Mouse (Mus musculus) neural tube, embryonic 12.5 days (tissue): ENCODE measurements at regions not wholly inside any gene's neighbourhood (a gene's known extent, or its start where the extent isn't known, plus 50 kb on each side); places are given as distances from the start of the nearest gene placed in this dataset.

Experiments
- ATAC-seq: fragments of 200-750 bp; cut with Nextera tagmentation; 2 replicates; pipeline ENCODE4 v1.8.0; 2017; ENCODE audit warnings: low read depth, mild to moderate bottlenecking, moderate TSS enrichment, moderate library complexity; ENCODE audit not compliant: low FRiP score
- H3K27ac ChIP-seq: fragments of 300-500 bp; sonication (generic); 2 replicates; pipeline ENCODE4 v1.5.1; 2016
- H3K27me3 ChIP-seq: fragments of 300-500 bp; sonication (generic); replicated peaks from 2 replicates; pipeline ENCODE4 v1.6.1; 2016; ENCODE audit warnings: mild to moderate bottlenecking
- H3K36me3 ChIP-seq: fragments of 300-500 bp; sonication (generic); 2 replicates; pipeline ENCODE4 v1.6.1; 2016; ENCODE audit warnings: mild to moderate bottlenecking
- H3K4me1 ChIP-seq: fragments of 300-500 bp; sonication (generic); 2 replicates; pipeline ENCODE4 v1.6.1; 2016
- H3K4me2 ChIP-seq: fragments of 300-500 bp; sonication (generic); replicated peaks from 2 replicates; pipeline ENCODE4 v1.6.1; 2016; ENCODE audit warnings: mild to moderate bottlenecking
- H3K4me3 ChIP-seq: fragments of 300-500 bp; sonication (generic); 2 replicates; pipeline ENCODE4 v1.5.1; 2016
- H3K9ac ChIP-seq: fragments of 300-500 bp; sonication (generic); 2 replicates; pipeline ENCODE4 v1.6.1; 2016; ENCODE audit warnings: mild to moderate bottlenecking
- H3K9me3 ChIP-seq: fragments of 300-500 bp; sonication (generic); 2 replicates; pipeline ENCODE4 v1.6.1; 2016; ENCODE audit warnings: mild to moderate bottlenecking
- WGBS: fragments of 180-500 bp; shearing (Covaris S2); methylation state at CpG from one replicate; pipeline ENCODE4 v1.1.7; 2016; 5-methylcytosine and 5-hydroxymethylcytosine counted together

DNA sequence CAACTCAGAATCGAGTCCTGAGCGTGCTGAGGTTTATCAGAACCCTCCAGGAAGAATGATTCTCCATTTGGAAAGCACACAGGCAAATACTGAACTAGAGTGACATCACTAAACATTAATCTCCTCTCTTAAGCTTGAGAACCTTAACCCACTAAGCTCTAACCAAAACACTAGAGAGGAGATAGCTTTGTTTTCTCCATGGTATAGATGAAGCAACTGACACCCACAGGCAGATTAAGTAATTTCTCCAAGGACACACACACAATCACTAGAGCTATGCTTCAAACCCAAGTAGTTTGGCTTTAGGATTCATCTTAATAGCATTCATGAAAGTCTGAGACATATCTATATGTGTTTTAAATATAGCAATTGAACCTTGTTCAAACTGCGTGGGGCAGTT, 75.2 kb downstream of the Calml3 start:
- Histone ChIP-seq H3K4me1 (peaks cover 7% of the 10 kb centered on the region), H3K9me3 (no peaks in the 10 kb centered on the region), H3K4me2 (no peak overlapping the region), H3K36me3 (no peaks in the 10 kb centered on the region), H3K9ac (no peak overlapping the region), H3K27ac (no peak overlapping the region), H3K27me3 (no peaks in the 10 kb centered on the region), H3K4me3 (no peak overlapping the region)
- 90% methylated on average over 3 of the region's 3 CpGs for WGBS
- ATAC-seq = no peak

DNA sequence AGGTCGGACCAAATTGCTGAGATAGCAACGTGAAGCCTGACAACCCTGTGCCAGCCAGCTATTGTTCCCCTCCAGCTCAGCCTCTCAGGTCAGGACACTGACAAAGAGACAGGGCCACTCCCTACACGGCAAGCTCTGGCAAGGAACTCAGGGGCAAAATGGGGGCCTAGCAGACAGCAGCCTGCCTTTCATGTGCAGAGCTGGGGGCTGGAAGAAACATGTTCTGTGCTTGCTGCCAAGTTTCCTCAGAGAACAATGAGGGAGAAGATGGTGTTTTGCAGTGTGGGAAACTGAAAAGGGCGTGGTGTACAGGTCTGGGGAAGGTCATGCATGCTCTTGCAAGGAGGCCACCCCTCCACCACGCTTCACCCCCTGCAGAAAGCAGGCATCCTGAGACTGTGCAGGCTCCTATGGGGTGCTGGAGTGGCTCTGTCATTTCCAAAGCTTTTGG, 77.8 kb downstream of the Calml3 start:
- Histone ChIP-seq H3K4me3 (no peak overlapping the region), H3K4me2 (no peak overlapping the region), H3K36me3 (no peaks in the 10 kb centered on the region), H3K4me1 (peaks cover 7% of the 10 kb centered on the region), H3K9me3 (no peaks in the 10 kb centered on the region), H3K27ac (no peak overlapping the region), H3K9ac (no peak overlapping the region), H3K27me3 (no peaks in the 10 kb centered on the region)
- 0 out of 2 replicates have a peak, but pooled peaks have one; percentile 29 for ATAC-seq
- WGBS = 34% methylated on average over 5 of the region's 5 CpGs

DNA sequence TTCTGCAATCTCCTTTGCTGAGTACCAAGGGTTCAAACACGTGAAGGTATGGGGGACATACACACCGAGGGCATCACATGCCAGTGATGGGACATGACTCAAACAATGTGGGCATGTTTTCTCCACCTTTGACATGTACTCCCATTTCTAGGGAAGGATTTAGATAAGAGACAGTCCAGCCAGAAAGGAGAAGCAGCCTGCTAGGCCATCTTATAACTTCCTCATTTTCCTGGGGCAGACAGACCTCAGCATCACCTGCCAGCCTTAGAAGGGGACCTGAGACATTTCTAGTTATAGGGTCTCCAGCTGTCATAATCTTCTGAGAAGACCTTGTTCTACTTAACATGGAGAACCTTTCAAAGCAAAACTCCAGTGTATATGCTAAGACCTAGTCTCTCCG, 78.3 kb downstream of the Calml3 start:
- Histone ChIP-seq H3K27ac (no peak overlapping the region), H3K9me3 (no peaks in the 10 kb centered on the region), H3K4me1 (peaks cover 7% of the 10 kb centered on the region), H3K4me2 (no peak overlapping the region), H3K27me3 (no peaks in the 10 kb centered on the region), H3K9ac (no peak overlapping the region), H3K4me3 (no peak overlapping the region), H3K36me3 (no peaks in the 10 kb centered on the region)
- ATAC-seq = no peak
- 80% methylated on average over 3 of the region's 3 CpGs for WGBS

DNA sequence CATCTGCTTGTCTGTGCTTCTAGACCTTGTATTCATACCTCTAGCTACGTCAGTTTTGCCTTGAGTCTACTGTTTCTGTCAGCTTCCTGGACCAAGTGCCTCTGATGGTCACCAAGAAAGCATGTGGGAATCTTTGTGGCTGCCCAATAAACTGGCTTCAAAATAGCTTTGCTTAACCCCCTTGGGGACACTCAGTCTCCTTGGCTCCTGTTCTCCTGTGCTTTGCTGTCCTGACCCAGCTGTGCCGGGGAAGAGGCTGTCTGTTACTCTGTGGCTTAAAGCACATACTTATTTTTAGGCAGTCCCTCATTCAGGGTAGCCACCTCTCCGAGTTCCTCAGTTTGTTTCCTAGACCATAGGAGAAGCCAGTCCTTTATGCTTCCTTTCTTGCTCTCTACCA, 79.8 kb downstream of the Calml3 start:
- Histone ChIP-seq H3K36me3 (no peaks in the 10 kb centered on the region), H3K9ac (no peak overlapping the region), H3K27ac (no peak overlapping the region), H3K4me1 (no peaks in the 10 kb centered on the region), H3K27me3 (no peaks in the 10 kb centered on the region), H3K4me2 (no peak overlapping the region), H3K9me3 (no peaks in the 10 kb centered on the region), H3K4me3 (no peak overlapping the region)
- WGBS = 75% methylated on average over 3 of the region's 3 CpGs
- ATAC-seq = no peak

DNA sequence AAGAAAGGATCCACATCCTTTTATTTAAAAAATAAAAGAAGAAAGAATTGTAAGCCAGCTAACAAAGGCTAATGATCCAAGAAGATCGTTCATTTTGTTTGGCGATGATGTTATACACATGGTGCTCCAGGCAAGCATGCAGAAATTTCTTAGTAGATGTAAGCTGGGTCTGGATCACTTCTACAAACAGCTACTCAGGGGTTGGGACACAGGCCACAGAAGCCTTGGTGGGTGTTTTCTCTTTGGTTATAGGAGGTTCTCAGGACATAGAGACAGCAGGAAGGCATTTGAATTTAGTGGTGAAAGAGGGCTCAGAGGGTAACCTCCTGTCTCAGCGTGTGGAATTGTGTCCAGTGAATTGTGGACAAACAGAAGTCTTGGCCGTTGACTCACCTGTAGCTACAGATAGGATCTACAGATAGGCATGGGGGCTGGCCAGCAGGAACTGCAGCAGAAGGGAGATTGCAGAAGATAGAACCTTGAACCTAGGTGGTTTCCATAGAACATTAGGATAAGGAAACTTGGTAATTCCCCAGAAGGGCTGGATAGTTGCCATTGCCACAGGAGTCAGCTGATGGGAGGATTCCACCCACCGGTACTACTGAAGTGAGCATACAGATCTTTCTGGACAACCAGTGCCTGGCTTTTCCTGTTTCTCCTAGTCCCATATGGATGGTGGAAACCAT, 80.5 kb downstream of the Calml3 start:
- Histone ChIP-seq H3K4me1 (no peaks in the 10 kb centered on the region), H3K36me3 (no peaks in the 10 kb centered on the region), H3K4me3 (no peak overlapping the region), H3K27me3 (no peaks in the 10 kb centered on the region), H3K27ac (no peak overlapping the region), H3K9ac (no peak overlapping the region), H3K9me3 (no peaks in the 10 kb centered on the region), H3K4me2 (no peak overlapping the region)
- 91% methylated on average over 5 of the region's 5 CpGs for WGBS
- ATAC-seq = no peak

DNA sequence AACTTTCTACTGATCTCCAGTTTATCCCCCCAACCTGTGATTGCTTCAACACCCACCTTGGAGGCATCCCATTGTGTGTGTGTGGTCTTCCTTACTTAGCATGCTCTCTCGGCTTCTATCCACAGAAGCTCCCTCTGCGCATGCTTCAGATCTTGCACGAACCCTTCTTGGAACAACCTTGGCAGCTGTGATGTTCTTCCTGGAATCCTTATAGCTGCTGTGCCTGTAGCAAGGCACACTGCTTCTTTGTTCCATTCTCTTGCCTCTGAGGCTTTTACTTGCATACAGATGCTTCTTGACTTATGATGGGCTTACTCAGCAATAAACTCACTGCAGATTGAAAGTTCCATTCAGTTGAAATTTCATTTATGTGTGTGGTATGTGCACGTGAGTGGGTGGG, 81.2 kb downstream of the Asb13 start:
- Histone ChIP-seq H3K36me3 (no peaks in the 10 kb centered on the region), H3K4me1 (peaks cover 11% of the 10 kb centered on the region), H3K27ac (no peak overlapping the region), H3K4me3 (no peak overlapping the region), H3K9ac (no peak overlapping the region), H3K9me3 (no peaks in the 10 kb centered on the region), H3K4me2 (no peak overlapping the region), H3K27me3 (peaks cover 4% of the 10 kb centered on the region; the same call in 1 of the 2 replicates)
- no peak for ATAC-seq
- 85% methylated on average over 4 of the region's 4 CpGs for WGBS

DNA sequence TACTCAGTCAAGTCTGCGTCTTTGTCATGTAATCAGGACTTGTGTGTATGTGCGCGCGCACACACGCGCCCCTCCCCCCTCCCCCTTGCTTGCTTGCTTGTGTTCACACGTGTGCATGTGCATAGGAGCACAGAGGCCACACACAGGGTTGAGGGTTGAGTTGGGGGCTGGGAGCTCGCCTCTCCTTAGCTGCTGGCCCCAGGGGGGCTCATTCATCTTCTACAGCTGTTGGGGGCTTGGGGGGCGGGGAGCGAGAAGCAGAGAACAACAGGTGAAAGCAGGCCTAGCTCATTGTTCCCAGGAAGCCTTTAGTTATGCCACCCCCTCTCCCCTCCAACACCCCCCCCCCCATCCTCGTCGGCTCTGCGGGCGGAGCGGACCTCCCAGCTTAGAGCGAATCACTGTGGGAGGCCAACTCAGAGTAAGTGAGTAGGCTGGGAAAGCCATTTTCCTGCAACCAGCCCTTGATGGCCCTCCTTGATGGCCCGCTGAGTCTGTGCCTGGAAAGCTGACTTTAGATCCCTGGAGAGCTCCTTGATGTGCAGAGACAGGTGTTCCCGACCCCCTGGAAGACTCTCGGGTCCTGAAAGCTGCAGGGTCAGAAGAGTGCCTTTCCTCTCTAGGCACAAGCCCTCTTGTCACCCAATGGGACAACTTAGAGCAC, 78.8 kb downstream of the Asb13 start:
- H3K9ac ChIP-seq = no peak overlapping the region
- ATAC-seq = peak; percentile 93
- H3K4me3 ChIP-seq = peak overlapping the region; percentile 15; the same call in 1 of the 2 replicates
- no peaks in the 10 kb centered on the region for H3K9me3 ChIP-seq
- H3K27ac ChIP-seq = no peak overlapping the region
- H3K4me1 ChIP-seq = peaks cover 11% of the 10 kb centered on the region
- H3K27me3 ChIP-seq = peaks cover 4% of the 10 kb centered on the region; the same call in 1 of the 2 replicates
- no peaks in the 10 kb centered on the region for H3K36me3 ChIP-seq
- 3% methylated on average over 19 of the region's 19 CpGs for WGBS
- peak overlapping the region; percentile 60 for H3K4me2 ChIP-seq

DNA sequence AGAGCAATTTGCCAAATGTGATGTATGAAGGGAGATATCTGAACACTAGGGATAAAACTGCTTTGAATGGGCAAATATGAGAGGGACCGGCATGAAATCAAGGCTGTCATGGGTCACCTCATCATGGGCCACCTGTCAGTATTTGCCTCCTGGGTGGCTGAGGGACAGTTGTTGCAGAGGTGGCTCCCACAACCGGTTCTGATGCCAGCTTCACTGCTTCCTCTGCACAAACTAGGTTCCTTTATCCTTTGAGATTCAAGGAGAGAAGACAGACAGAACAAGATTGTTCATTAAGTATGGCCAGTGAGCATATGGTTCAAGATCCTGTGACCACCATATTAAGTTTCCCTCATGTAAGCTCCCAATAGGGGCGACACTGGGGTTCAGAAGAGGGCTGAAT, 78.3 kb downstream of the Asb13 start:
- WGBS = 7% methylated on average over 3 of the region's 3 CpGs

DNA sequence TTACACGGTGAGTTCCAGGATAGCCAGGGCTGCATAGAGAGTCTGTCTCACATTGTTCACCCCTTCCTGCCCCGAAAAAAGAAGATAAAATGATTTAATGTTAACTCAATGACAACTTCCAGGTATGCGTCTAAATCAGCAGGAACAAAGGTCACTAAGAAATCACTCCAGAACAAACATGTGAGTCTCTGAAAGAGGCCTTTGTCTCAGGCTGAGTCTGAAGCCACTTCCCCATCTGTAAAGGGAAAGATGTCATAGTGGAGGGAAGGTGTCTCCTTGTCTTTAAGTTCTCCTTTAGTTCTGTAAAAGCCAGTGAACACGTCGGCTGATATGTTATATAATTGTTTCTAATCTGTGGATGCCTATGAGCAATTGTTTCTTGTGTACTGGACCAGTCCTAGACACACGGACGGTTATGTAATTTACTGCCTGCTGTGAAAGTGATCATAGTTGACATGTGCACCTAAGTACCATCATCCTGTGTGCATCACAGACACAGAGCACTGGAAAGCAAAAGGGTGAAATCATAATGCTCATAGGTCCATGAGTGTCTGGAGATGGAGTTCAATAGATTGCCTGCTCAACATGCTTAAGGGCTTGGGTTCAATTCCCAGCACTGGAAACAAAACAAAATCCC, 76.3 kb downstream of the Asb13 start:
- WGBS = 62% methylated on average over 7 of the region's 7 CpGs
- no peak for ATAC-seq

More for the DNA sequence above, 78.3 kb downstream of the Asb13 start:
- no peak overlapping the region for H3K4me3 ChIP-seq
- peaks cover 11% of the 10 kb centered on the region for H3K4me1 ChIP-seq
- H3K9ac ChIP-seq = no peak overlapping the region
- H3K36me3 ChIP-seq = no peaks in the 10 kb centered on the region
- H3K27me3 ChIP-seq = peaks cover 4% of the 10 kb centered on the region; the same call in 1 of the 2 replicates
- ATAC-seq = no peak
- H3K9me3 ChIP-seq = no peaks in the 10 kb centered on the region
- no peak overlapping the region for H3K27ac ChIP-seq
- peak overlapping the region; percentile 60 for H3K4me2 ChIP-seq

DNA sequence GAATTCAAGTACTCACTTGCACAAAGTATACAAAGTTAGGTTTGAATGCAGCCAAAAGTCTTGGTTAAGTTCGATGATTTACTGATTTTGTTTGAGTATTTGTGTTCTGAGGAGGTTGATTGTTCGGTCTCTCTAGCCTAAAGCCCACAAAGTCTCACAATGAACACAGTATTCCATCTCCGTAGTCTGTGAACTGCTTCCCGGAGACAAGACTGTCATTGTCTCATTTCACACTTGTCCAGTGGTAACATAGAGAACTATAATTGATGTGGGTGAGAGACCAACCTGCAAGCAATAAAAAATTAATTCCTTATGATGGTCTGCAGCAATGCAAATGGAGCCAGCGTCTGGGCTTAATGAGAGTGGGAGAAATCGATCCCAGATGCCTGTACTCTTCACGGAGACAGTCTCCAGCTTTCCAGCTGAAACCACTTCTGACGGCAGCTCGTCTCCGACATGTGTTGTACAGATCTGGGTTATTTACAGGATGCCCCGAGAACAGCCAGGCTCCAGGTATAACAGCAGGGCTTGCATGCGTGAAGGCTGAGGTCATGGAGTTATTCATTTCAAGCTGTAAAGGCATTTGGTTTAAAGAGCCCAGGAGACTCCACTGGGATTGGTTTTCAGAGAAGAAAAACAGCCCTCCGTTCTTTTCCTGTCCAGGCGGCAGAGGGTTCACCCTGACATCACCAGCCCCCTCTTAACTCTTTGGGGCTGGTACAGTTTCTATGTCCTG, 75.2 kb downstream of the Asb13 start:
- Histone ChIP-seq H3K4me1 (peaks cover 11% of the 10 kb centered on the region), H3K9me3 (no peaks in the 10 kb centered on the region), H3K36me3 (no peaks in the 10 kb centered on the region), H3K27me3 (peaks cover under 1% of the 10 kb centered on the region; the same call in 1 of the 2 replicates), H3K4me2 (peak overlapping the region; percentile 32), H3K4me3 (no peak overlapping the region), H3K9ac (no peak overlapping the region), H3K27ac (no peak overlapping the region)
- ATAC-seq = no peak
- WGBS = 31% methylated on average over 14 of the region's 14 CpGs

More for the DNA sequence above, 76.3 kb downstream of the Asb13 start:
- Histone ChIP-seq H3K9me3 (no peaks in the 10 kb centered on the region), H3K4me3 (no peak overlapping the region), H3K4me1 (peaks cover 11% of the 10 kb centered on the region), H3K9ac (no peak overlapping the region), H3K27me3 (peaks cover 4% of the 10 kb centered on the region; the same call in 1 of the 2 replicates), H3K36me3 (no peaks in the 10 kb centered on the region), H3K4me2 (no peak overlapping the region), H3K27ac (no peak overlapping the region)
